Mouse (Mus musculus) liver, embryonic 12.5 days (tissue): ENCODE measurements around the gene Otub1. TPM values are rescaled to one million over a fixed set of nuclear protein-coding genes. Genes with fewer than 3 reads are reported as not detected.

Experiments
- ATAC-seq: fragments of 200-750 bp; cut with Nextera tagmentation; 2 replicates; pipeline ENCODE4 v1.8.0; 2017; ENCODE audit warnings: moderate number of reproducible peaks, mild to moderate bottlenecking, moderate library complexity
- H3K27ac ChIP-seq: fragments of 300-500 bp; sonication (generic); 2 replicates; pipeline ENCODE4 v1.5.1; 2016; ENCODE audit warnings: mild to moderate bottlenecking
- H3K27me3 ChIP-seq: fragments of 300-500 bp; sonication (generic); replicated peaks from 2 replicates; pipeline ENCODE4 v1.6.1; 2016; ENCODE audit warnings: mild to moderate bottlenecking, moderate library complexity
- H3K36me3 ChIP-seq: fragments of 300-500 bp; sonication (generic); 2 replicates; pipeline ENCODE4 v1.6.1; 2016; ENCODE audit warnings: mild to moderate bottlenecking, moderate library complexity
- H3K4me1 ChIP-seq: fragments of 300-500 bp; sonication (generic); 2 replicates; pipeline ENCODE4 v1.6.1; 2016
- H3K4me2 ChIP-seq: fragments of 300-500 bp; sonication (generic); 2 replicates; pipeline ENCODE4 v1.6.1; 2016; ENCODE audit warnings: mild to moderate bottlenecking, moderate library complexity
- H3K4me3 ChIP-seq: fragments of 300-500 bp; sonication (generic); 2 replicates; pipeline ENCODE4 v1.5.1; 2016; ENCODE audit warnings: mild to moderate bottlenecking, moderate library complexity
- H3K9ac ChIP-seq: fragments of 300-500 bp; sonication (generic); 2 replicates; pipeline ENCODE4 v1.6.1; 2016; ENCODE audit warnings: mild to moderate bottlenecking, moderate library complexity
- H3K9me3 ChIP-seq: fragments of 300-500 bp; sonication (generic); replicated peaks from 2 replicates; pipeline ENCODE4 v1.6.1; 2016; ENCODE audit warnings: mild to moderate bottlenecking, moderate library complexity
- WGBS: fragments of 180-500 bp; shearing (Covaris S2); methylation state at CpG from one replicate; pipeline ENCODE4 v1.1.7; 2016; ENCODE audit not compliant: insufficient replicate concordance; 5-methylcytosine and 5-hydroxymethylcytosine counted together
- polyA plus RNA-seq: library from polyadenylated mRNA; unstranded; fragments of >200 nt; fragmentation: Nextera tagmentation; extraction: Ambion mirVana; gene quantifications from 2 replicates; pipeline ENCODE4 v1.2.1, GENCODE M21; 2016

Gene Otub1
- polyA plus RNA-seq, 1 experiment from 2014 or later, result 85.2 TPM

DNA sequence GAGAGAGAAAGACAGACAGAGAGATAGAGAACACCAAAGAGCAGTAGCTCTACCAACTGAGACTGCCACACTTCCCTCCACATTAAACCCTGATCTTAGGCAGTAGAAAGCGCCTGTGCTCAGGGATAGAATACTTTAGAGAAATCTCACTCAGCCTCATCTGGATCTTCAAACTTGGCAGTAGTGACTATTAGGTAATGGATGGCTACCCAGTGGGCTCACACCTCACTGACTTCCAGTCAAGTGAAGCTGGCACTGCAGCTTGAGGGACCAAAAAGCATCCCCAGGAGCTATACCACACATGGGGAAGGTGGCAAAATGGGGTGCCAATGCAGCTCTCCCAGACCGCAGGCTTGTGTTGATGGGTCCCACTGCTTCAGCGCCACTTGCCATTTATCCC, 18.1 kb upstream of the Otub1 start:
- no peaks in the 10 kb centered on the region for H3K4me1 ChIP-seq
- no peaks in the 10 kb centered on the region for H3K27me3 ChIP-seq
- no peak overlapping the region for H3K27ac ChIP-seq
- no peak overlapping the region for H3K4me2 ChIP-seq
- 76% methylated on average over 3 of the region's 3 CpGs for WGBS
- H3K4me3 ChIP-seq, result no peak overlapping the region
- H3K9me3 ChIP-seq, result no peaks in the 10 kb centered on the region
- no peak overlapping the region for H3K9ac ChIP-seq
- peaks cover 42% of the 10 kb centered on the region for H3K36me3 ChIP-seq
- no peak for ATAC-seq

DNA sequence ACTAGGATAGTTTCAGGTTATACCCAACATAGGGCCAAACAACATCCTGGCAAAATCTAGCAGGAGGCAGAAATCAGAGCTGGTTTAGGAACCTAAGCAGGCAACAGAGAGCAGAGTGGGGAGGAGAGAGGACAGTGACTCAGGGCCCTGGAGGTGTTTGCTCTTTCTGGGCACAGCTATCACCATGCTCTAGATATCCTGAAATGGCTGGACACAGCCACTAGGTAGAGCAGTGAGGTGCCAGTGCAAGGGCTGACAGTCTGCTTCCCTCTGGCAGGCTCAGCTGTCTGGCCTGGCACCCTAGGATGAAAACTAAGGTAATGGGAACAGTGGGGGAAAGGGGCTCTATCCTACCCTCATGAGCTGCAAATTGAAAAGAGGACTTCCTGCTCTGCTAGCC, 17.4 kb upstream of the Otub1 start:
- no peak for ATAC-seq
- H3K27me3 ChIP-seq, result no peaks in the 10 kb centered on the region
- no peak overlapping the region for H3K4me2 ChIP-seq
- peaks cover 4% of the 10 kb centered on the region for H3K4me1 ChIP-seq
- H3K9me3 ChIP-seq, result no peaks in the 10 kb centered on the region
- H3K27ac ChIP-seq, result no peak overlapping the region
- no peak overlapping the region for H3K9ac ChIP-seq
- peaks cover 34% of the 10 kb centered on the region for H3K36me3 ChIP-seq
- no peak overlapping the region for H3K4me3 ChIP-seq

DNA sequence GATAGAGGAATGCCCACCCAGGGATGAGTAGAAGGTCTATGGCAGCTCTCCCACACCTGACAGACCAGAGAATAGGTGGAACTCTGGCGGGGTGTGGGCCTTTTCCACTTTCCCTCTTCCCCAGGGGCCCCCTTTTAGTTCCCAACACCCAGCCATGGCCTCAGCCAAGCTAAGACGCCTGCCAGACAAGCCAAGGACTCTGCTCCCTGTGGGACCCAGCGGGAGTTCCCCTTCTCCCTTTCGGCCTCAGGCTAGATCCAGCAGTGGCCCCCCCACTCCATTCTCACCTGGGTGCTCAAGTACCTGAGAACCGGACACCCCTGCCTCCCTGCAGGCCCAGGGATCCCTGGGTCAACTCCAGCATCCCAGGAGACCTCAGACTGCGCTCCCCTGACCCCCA, 16.1 kb upstream of the Otub1 start:
- Histone ChIP-seq H3K4me1 (peaks cover 11% of the 10 kb centered on the region), H3K4me2 (no peak overlapping the region), H3K27me3 (no peaks in the 10 kb centered on the region), H3K36me3 (peaks cover 22% of the 10 kb centered on the region), H3K4me3 (no peak overlapping the region), H3K9me3 (no peaks in the 10 kb centered on the region), H3K9ac (no peak overlapping the region), H3K27ac (no peak overlapping the region)
- WGBS, result 72% methylated on average over 6 of the region's 6 CpGs
- no peak for ATAC-seq

- 0 out of 2 replicates have a peak overlapping the region, but pooled peaks have one; percentile 93 for H3K9ac ChIP-seq
- H3K9me3 ChIP-seq, result no peaks in the 10 kb centered on the region
- no peaks in the 10 kb centered on the region for H3K27me3 ChIP-seq
- no peak overlapping the region for H3K27ac ChIP-seq
- H3K4me3 ChIP-seq, result no peak overlapping the region
- ATAC-seq, result no peak
- peaks cover 40% of the 10 kb centered on the region for H3K4me1 ChIP-seq
- 82% methylated on average over 5 of the region's 5 CpGs for WGBS
- H3K4me2 ChIP-seq, result peak overlapping the region; percentile 83
- H3K36me3 ChIP-seq, result peaks cover 27% of the 10 kb centered on the region
Observed at GRCm38 (mm10) chr19:7218753-7219152, 12.6 kb upstream of the Otub1 start.

GRCm38 (mm10) chr19:7217926-7218267, 11.8 kb upstream of the Otub1 start:
- peak overlapping the region; percentile 93 for H3K9ac ChIP-seq
- H3K27ac ChIP-seq, result peak overlapping the region; percentile 60; the same call in 1 of the 2 replicates
- no peaks in the 10 kb centered on the region for H3K27me3 ChIP-seq
- H3K36me3 ChIP-seq, result peaks cover 35% of the 10 kb centered on the region
- H3K4me3 ChIP-seq, result peak overlapping the region; percentile 98
- H3K4me1 ChIP-seq, result peaks cover 48% of the 10 kb centered on the region
- H3K9me3 ChIP-seq, result no peaks in the 10 kb centered on the region
- peak overlapping the region; percentile 83 for H3K4me2 ChIP-seq
- ATAC-seq, result peak; percentile 31
- WGBS, result 7% methylated on average over 6 of the region's 6 CpGs

DNA sequence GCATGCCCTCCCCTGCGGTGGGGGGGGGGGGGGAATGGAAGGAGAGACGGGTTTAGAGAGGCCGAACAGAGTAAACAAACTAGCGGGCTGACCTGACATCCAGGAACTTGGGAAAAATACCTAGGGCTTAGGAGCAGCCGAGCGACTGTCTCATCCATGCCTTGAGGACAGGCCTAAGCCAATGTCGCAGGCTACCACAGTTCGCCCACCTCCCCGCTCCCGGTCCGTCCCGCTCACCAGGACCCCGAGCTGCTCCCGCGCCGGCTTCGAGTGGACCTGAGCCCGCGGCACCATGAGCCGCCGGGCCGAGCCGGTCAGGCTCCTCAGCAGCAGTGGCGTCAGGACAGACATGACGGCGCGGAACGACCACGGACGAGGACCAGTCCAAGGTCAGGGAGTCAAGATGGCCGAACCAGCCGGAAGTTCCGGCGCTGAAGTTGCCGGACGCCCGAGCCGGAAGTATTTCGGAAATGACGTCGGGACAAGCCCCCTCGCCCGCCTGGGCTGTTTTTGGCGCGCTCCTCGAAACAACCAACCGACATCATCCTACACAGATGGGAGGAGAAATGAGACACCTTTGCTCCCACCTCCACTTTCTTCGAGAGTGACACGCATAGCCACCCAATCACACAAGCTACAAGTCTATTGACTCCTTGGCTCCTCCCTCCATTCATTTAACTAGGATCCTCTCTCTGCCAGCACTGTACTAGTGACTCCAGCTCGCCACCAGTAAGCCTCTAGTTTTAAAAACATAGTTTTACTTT, 11.2 kb upstream of the Otub1 start, which contains the start of gene Cox8a:
Gene Cox8a, minus strand, starts transcription at position 455 of the 764 bp plus-strand sequence.
- WGBS, result under 1% methylated on average over 49 of the region's 50 CpGs
- Histone ChIP-seq H3K36me3 (peaks cover 40% of the 10 kb centered on the region), H3K4me1 (peaks cover 48% of the 10 kb centered on the region), H3K27me3 (no peaks in the 10 kb centered on the region), H3K9me3 (no peaks in the 10 kb centered on the region), H3K4me2 (peak within 1 kb of the TSS; percentile 83), H3K9ac (peak within 1 kb of the TSS; percentile 93), H3K27ac (peak within 1 kb of the TSS; percentile 87), H3K4me3 (peak within 1 kb of the TSS; percentile 98)
- ATAC-seq, result peak; percentile 98

DNA sequence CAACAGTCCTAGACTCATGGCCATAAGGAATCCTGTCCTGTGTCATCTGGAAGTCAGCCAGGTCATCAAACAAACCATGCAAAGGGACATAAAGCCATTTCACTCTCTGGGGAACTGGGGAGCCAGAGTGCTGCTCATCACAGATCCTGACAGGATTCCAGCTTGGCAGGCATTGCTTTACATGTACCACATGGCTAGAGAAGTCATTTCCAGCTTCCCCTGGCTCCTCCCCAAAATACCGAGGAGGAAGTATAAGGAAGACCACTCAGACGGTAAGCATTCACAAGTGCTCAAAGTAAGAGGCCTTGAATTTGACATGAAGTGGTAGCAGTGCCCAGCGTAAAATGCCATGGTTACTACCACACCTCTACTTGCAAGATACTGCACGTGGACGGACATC, 8.4 kb upstream of the Otub1 start:
- H3K27me3 ChIP-seq, result no peaks in the 10 kb centered on the region
- WGBS, result 75% methylated on average over 5 of the region's 5 CpGs
- no peak overlapping the region for H3K27ac ChIP-seq

GRCm38 (mm10) chr19:7213010-7213409, 6.9 kb upstream of the Otub1 start:
- Histone ChIP-seq H3K27ac (no peak overlapping the region), H3K36me3 (peaks cover 61% of the 10 kb centered on the region), H3K9ac (no peak overlapping the region), H3K9me3 (no peaks in the 10 kb centered on the region), H3K4me3 (no peak overlapping the region), H3K4me2 (no peak overlapping the region), H3K4me1 (peaks cover 42% of the 10 kb centered on the region), H3K27me3 (no peaks in the 10 kb centered on the region)
- no peak for ATAC-seq
- WGBS, result 85% methylated on average over 3 of the region's 3 CpGs

More for the DNA sequence above, 8.4 kb upstream of the Otub1 start:
- Histone ChIP-seq H3K4me2 (peak overlapping the region; percentile 83; the same call in 1 of the 2 replicates), H3K4me3 (no peak overlapping the region), H3K36me3 (peaks cover 59% of the 10 kb centered on the region), H3K9me3 (no peaks in the 10 kb centered on the region), H3K9ac (peak overlapping the region; percentile 7; the same call in 1 of the 2 replicates), H3K4me1 (peaks cover 51% of the 10 kb centered on the region)
- ATAC-seq, result no peak

GRCm38 (mm10) chr19:7212216-7212615, 6.1 kb upstream of the Otub1 start:
- no peak overlapping the region for H3K27ac ChIP-seq
- WGBS, result 70% methylated on average over 1 of the region's 1 CpGs
- peaks cover 61% of the 10 kb centered on the region for H3K36me3 ChIP-seq

DNA sequence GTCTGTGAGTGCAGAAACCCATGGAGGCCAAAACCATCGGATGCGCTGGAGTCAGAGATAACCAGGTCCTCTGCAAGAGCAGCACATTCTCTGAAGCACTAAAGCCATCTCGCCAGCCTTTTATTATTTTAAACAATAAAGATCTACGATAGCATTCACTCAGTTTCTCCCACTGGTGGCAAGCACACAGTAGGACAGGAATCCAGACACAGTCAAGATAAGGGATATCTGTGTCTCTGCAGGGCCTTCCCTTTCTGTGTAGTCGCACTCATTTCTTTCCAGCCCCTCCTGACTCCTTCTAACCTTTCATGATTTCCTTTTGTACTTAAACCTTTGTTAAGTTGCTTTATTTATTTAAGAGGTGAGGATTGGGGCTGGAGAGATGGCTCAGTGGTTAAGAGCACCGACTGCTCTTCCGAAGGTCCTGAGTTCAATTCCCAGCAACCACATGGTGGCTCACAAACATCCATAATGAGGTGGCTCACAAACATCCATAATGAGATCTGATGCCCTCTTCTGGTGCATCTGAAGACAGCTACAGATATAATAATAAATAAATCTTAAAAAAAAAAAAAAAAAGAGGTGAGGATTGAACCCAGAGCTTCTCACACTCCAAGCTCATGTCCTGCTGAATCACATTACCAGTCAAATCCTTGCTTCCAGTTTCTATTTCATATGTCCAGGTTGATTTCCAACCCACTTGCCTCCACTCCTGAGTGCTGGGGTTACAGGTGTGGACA, 4.0 kb upstream of the Otub1 start:
- H3K9me3 ChIP-seq, result no peaks in the 10 kb centered on the region
- H3K4me3 ChIP-seq, result no peak overlapping the region
- 78% methylated on average over 7 of the region's 7 CpGs for WGBS
- ATAC-seq, result no peak
- no peaks in the 10 kb centered on the region for H3K27me3 ChIP-seq
- H3K9ac ChIP-seq, result no peak overlapping the region
- H3K4me1 ChIP-seq, result peaks cover 44% of the 10 kb centered on the region
- no peak overlapping the region for H3K27ac ChIP-seq
- H3K36me3 ChIP-seq, result peaks cover 47% of the 10 kb centered on the region
- no peak overlapping the region for H3K4me2 ChIP-seq

More at GRCm38 (mm10) chr19:7212216-7212615, 6.1 kb upstream of the Otub1 start:
- no peak overlapping the region for H3K4me2 ChIP-seq
- ATAC-seq, result no peak
- H3K27me3 ChIP-seq, result no peaks in the 10 kb centered on the region
- peaks cover 47% of the 10 kb centered on the region for H3K4me1 ChIP-seq
- no peak overlapping the region for H3K4me3 ChIP-seq
- H3K9ac ChIP-seq, result no peak overlapping the region
- no peaks in the 10 kb centered on the region for H3K9me3 ChIP-seq

GRCm38 (mm10) chr19:7205326-7205725, 790 bp downstream of the Otub1 start:
- no peaks in the 10 kb centered on the region for H3K9me3 ChIP-seq
- peak overlapping the region; percentile 89 for H3K4me3 ChIP-seq
- H3K9ac ChIP-seq, result peak overlapping the region; percentile 82
- peak overlapping the region; percentile 99 for H3K27ac ChIP-seq
- H3K4me2 ChIP-seq, result peak overlapping the region; percentile 90
- no peaks in the 10 kb centered on the region for H3K27me3 ChIP-seq
- H3K36me3 ChIP-seq, result peaks cover 47% of the 10 kb centered on the region
- ATAC-seq, result no peak
- WGBS, result 33% methylated on average over 7 of the region's 7 CpGs
- H3K4me1 ChIP-seq, result peaks cover 42% of the 10 kb centered on the region

- Histone ChIP-seq H3K9me3 (no peaks in the 10 kb centered on the region), H3K36me3 (peaks cover 51% of the 10 kb centered on the region), H3K4me1 (peaks cover 42% of the 10 kb centered on the region), H3K9ac (peak overlapping the region; percentile 82), H3K27ac (peak overlapping the region; percentile 99; the same call in 1 of the 2 replicates), H3K4me3 (peak overlapping the region; percentile 89), H3K4me2 (peak overlapping the region; percentile 90), H3K27me3 (no peaks in the 10 kb centered on the region)
- no peak for ATAC-seq
- WGBS, result 66% methylated on average over 2 of the region's 2 CpGs
Observed at GRCm38 (mm10) chr19:7204898-7205297, 1.2 kb downstream of the Otub1 start.
